Mouse (Mus musculus): ENCODE results near the gene H2afy2.

DNA sequence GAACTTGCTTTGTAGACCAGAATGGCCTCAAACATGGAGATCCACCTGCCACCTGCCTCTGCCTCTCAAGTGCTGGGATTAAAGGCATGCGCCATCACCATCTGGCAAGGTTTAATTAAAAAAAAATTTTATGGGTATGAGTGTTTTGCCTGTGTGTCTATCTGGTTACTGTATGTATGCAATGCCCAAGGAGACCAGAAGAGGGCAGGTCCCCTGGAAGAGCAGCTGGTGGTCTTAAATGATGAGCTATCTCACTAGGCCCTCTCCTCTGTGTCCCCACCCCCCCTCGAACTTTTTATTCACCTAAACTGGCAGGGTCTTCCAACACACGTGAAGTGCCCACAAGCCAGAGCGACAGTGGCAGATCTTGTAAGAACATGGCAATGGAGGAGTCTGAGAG, 42.1 kb downstream of the H2afy2 start:
- TF ChIP-seq CTCF (IDR thresholded peaks at IDR 0.05; ENCODE audit: low read depth) (no peak), EP300 (IDR thresholded peaks at IDR 0.05; ENCODE audit: low read depth) (no peak)
